Mouse (Mus musculus) Muller cell, postnatal 12 days (primary cell): ENCODE results near the gene Cd99l2.

ENCODE experiments used
- DNase-seq: peaks from one replicate; pipeline ENCODE4 v3.0.0-alpha.2; 2015; ENCODE audit errors: inconsistent ontology term

Gene Cd99l2

DNA sequence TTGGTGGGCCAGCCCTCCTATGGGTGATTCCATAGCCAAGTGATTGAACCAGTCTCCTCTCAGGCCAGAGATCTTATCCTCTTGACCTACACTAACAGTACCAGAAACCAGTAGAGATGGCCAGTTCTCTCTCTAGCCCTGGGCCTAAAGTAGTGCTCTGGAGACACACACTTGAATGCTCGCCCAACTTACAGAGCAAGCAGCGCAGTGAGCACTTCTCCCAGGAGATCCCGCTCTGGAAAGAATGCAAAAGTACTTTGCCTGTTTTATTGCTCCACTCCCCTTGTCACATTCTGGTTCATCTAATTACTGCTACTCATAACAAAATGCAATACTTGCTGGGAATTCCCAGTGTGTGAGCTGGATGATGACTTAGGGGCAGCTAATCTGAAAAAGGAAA is 25.2 kb downstream of the Cd99l2 start:
- DNase-seq: no peak

DNA sequence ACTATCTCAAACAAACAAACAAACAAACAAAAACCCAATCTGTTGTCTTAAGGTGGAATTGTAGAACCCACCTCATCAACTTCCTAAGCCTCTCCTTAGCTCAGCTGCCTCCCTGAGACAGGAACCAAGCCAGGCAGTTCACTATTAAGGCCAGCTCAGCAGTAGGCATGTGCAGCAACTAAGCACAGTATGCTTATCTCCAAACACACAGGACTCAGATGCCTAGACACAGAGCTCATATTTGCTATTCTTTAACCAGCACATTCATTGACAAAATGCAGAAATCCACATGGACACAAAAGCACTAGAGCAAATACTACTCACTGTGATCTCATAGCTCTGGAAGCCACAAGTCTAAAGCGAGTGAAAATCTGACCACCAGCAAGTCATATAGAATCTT is 27.2 kb downstream of the Cd99l2 start:
- peak; percentile 5 for DNase-seq

DNA sequence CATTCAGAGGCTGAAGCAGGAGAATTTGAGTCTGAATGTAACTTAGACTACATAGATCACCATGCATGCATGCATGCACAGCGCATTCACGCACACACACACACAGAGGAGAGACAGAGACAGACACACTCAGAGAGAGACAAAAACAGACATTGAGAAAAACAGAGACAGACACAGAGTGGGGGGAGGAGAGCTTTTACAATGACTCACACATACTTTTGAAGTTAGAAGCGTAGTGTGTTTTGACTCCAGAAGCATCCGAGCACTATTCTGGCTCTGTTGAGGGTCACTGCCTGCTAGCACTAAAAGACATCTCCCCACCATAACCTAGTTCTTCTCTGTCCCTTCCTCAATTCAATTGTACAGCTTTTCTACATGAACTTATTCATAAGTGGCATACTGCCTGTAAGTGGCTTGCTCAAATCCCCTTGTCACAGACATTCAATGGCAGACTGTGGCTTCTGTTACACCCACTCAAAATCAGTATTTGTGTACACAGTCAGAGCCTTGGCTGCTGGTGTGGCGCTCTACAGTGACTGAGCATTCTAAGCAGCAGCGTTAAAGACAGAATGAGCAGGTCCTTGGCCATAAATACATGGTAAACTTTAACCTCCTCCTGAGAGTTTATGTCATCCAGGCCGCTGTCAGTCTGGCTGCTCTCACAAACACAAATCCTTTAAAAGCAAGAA is 28.4 kb downstream of the Cd99l2 start:
- peak; percentile 62 for DNase-seq

DNA sequence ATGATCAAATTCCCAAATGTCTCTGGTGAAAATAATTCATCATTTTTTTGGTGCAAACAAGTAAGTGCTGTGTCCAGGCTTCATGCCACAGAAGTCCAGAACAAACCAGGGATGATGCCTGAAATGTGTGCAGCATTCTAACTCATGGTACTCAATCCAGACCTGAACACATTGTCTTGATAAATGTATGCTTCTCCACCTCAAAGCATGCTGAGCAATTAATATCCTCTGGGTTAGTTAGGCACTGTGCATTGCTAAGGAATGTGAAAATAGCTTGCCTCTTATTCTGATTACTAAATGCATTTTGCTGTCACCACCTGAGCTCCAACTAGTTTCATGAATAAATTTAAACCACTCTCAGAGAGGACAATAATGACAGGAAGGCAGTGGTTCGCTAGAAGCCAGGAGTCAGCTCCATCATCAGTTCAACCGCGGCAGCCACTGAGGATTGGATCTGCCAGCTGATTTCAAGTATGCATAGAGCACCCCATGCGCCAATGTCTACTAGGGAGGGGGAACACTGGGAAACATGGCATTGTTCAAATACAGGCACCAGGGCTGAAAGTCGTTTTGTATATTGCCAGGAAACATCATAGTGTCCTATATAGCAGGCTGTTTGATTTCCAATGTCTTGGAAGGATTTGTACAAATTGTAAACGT is 36.4 kb downstream of the Cd99l2 start:
- DNase-seq: peak; percentile 16

DNA sequence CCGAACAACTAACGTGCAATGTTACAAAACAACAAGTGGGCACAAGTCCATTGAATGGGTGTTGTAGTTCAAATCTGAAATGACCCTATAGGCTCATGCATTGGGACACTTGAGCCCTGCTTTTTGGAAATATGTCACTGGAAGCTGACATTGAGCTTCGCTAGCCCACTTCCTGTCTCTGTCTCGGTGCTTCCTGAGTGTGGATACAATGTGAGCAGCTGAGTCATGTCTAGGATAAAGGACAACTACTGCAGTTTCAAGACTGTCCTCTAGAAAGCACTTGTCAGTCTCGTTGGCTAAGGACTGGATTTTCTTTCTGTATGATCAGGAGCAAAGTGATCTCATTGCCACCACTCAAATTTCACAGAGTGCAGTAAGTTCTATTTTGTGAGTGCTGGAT is 49.7 kb downstream of the Cd99l2 start:
- no peak for DNase-seq

DNA sequence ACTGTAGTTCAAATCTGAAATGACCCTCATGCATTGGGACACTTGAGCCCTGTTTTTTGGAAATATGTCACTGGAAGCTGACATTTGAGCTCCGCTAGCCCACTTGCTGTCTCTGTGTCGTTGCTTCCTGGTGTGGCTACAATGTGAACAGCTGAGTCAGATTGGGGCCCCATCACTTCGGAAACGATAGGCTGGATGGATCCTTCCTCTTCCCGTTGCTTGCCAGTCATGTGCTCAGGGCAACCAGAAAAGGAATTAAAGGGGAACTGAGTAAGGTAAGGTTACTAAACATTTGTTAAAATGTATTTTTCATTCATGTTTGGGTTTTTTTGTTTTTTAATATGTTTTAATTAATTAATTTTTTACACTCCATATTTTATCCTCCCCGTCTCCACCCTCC is 53.2 kb downstream of the Cd99l2 start:
- DNase-seq: no peak

DNA sequence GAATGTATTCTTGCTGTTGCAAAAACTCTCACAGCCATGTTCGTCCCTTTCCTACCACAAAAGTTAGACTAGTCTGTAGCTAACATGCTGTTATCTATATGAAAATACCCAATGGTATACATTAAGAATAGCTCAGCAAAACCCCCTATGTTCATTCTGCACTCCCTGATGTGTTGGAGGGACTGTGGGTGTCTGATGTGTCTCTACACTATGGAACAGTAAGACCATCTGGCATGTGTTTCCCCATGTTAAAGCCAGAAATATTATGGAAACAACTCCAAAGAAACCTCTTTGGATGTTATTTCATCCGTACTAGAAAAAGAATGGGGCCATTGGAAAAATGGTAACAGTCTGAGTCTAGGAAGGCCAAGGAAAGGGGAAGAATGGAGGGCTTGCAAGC is 57.1 kb downstream of the Cd99l2 start:
- DNase-seq: no peak

DNA sequence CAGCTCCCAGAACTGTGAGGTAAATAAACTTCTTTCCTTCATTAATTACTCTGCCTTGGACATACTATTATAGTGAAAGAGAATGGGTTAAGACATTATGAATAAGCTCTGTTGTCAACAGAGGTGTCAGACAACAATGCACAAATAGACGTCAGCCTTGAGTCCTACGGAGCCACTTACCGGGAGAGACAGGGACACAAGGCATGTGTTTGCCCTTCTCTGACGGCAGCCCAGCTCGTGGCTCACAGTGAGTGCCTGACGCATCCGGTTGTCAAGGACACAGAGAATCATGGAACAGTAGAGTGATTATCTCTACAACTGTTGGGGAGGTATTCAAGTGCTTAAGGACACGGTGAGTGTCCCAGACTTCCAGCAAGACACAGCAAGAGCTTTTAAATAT is 57.8 kb downstream of the Cd99l2 start:
- DNase-seq: peak; percentile 44

DNA sequence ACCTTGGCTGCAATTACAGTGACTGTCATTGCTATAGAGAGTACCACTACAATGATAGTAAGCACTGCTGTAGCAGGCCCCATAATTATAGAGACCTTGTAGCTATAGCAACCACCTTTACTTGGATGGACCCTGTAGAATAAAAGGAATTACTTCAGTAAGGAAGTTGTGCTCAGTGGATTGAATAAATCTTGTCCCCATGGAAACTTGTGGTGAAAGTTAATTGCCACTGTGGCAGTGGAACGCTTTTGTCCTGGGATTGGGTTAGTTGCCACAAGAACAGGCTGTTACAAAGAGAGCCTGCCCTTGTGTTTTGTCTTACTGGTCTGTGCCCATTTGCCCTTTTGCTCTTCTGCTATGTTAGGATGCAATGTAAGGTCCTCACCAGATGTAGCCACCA is 58.2 kb downstream of the Cd99l2 start:
- DNase-seq: no peak

DNA sequence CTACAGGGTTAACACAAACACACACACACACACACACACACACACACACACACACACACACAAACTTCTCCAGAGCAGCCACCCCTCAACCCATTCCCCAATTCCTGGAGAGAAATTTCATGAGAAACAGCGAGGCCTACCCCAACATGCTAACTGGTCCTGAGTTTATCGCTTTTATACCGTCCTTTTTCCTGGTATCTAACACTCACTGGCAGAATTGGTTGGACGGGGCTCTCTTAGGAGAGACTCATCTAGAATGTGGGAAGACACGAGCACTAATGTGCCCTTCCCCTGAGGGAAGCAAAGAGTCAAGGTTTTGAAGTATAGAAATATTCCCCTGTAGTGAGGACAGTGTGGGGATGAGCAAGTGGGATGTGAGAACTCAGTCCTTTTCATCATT is 61.7 kb downstream of the Cd99l2 start:
- no peak for DNase-seq

DNA sequence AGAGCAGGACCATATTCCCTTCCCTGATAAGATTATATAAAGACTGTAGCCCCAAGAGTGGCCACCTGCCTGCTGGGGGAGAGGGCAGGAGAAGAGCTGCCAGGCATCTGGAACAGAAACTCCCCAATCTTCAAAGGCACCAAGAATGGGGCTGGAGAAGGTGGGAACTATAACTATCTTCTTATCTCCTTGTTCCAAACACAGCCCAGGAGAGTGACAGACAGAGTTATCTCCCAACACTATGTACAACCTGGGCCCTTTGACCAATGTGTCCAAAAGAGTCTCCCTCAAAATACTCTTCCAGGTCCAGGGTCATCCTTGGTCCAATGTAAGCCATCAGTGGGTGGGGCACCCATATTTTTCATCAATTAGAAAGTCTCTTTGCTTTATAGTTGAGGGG is 65.2 kb downstream of the Cd99l2 start:
- no peak for DNase-seq

DNA sequence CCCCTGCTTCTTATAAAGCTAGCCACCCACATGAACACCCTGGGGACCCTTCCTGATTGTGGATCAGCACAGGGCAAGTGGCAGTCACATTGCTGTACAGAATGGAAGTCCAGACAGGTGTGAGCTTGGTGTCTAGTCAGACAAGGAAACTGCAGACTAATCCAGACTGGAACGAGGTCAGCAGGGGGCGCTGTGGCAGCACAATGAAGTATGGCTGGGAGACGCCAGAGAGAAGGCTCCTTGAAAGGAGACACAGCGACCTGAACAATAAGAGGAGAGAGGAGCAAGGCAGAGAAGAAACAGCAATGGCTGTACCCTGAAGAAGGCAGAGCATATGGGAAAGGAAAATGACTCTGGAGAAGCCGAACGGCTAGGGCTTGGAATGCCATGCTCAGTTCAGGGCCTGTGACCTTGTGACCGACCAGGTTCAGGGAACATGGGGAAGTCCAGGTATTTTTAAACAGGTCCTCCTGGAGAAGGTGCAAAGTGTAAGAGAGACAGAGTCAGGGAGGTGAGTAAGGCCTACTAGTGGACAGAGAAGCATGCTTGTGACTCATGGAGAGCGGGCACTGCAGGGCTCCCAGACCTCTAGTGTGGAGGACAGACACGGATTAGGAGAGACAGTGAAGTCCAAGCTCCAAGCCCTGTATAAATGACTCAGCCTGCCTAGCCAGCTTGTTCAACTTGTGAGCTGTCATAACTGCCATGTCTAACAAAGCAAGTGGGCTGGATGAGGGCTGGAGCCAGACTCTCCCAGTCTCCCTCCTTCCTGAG is 66.7 kb downstream of the Cd99l2 start:
- DNase-seq: peak; percentile 63

DNA sequence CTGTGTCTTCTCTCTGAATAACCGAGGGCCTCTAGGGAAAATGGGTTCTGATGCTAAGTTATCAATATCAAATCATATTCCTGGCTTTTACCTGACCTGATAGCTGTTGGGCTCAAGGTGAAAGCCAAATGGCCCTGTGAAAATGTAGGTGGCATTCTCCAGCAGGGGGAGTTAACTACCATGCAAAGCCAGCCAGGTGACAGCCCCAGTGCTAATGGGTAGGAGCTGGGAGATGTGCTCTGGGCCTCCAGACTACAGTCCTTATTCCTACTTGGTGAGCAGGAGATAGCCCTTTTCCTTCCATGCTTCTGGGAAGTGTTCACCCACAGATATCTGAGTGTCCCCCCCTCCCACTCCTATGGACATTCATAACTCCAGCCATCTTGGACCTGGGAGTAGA is 67.8 kb downstream of the Cd99l2 start:
- DNase-seq: no peak

DNA sequence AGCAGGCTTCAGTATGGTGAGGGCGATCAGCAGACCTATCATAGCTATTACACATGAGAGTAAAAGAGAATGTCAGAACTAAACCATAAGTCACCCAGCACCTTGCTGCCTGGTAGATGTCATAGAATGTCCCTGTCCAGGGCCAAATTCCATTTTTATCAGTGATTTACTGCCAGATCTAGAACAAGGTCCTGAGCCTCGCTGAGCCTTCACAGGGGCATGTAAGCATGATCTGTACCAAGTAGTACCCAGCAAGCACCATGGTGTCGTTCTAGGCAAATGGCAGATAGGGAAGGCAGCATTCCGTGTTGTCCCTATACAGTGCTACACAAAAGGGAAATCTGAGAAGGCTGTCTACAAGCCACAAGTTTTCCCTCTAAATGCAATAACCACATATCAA is 79.0 kb downstream of the Cd99l2 start:
- DNase-seq: no peak

DNA sequence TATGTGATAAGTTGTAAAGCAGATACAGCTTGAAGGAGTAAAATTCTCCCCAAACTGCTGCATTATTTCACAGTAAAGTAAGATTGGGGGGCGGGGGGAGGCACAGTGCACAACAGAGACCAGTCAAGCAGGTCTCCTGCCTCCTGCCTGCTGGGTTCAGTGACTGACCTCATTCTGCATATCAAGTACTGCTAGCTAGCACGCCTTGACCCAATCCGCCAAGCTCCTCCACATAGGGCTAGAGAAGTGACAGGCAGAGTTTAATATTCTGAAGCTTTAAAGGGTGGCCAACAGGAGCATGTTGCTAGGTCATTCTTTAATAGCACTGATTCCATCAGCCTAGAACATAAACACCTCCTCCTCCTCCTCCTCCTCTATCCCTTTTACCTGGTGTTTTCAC is 79.9 kb downstream of the Cd99l2 start:
- no peak for DNase-seq

DNA sequence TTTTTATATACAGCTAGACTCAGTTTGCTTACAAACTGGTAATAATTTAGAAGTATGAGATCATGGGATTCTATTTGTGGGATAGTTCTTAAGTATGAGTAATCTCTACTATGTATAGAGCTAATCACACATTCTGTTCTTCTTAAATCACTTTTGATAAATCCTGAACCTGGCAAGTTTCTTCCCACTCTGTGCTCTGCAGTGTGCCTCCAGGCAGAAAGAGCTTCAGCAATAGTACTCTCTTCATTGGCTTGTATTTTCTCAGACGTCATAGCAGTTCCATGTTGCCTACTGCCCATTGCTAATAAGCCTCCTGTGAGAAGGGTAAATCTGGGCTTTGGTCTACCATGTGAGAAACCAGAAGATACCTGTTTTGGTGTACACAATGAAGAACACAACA is 84.3 kb downstream of the Cd99l2 start:
- no peak for DNase-seq

DNA sequence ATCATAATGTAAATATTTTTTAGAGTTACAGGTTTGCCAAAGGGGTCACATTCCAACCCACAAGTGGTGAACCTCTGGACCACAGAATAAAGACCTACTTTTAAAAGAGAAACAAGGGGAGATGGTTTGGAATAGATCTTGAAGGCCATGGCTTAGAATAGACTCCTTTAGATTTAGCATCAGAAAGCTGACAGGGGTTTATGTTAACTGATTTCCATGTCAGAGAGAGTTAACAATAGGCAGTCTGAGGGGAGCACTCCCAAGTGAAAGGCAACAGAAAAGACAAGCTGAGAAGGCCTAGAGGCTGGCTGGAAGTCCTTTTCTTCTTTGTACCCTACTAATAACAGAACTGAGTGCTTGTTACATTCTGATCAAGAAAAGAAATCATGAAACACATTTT is 86.4 kb downstream of the Cd99l2 start:
- DNase-seq: no peak

DNA sequence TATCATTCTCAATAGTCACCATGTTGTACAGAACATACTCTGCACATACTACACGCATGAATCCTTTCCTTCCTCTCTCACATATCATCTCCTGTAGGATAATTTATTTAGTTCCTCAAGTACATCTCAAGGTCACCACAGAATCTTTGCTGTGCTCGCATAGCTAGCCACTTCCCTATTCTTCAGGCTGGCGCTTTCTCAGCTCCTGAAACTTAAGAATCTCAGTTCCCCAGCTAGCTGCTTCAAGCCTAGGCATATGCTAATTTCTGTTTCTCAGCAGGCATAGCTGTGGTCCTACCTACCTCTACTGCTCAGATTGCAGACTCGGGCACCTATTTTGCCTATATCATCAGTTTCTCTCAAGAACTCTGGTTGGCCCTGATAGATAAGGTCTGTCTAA is 96.3 kb downstream of the Cd99l2 start:
- DNase-seq: no peak

DNA sequence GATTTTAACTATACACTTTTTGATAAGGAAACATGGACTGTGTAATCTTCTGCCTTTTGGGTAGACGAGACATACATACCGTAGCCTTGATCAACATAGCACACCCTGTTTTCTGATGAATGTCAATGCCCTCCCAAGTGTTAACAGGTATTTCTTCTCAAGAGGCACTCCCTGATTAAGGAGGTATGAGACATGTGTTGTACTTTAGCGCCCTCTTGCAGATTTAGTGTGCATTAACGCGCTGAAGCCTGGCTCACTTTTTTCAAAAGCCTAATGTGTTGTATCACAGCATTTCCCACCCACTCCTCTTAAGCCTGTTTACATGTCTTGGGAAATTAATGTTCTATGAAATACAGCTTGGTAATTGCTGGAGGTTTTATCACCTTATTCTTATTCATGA is 111.1 kb downstream of the Cd99l2 start:
- peak; percentile 9 for DNase-seq

DNA sequence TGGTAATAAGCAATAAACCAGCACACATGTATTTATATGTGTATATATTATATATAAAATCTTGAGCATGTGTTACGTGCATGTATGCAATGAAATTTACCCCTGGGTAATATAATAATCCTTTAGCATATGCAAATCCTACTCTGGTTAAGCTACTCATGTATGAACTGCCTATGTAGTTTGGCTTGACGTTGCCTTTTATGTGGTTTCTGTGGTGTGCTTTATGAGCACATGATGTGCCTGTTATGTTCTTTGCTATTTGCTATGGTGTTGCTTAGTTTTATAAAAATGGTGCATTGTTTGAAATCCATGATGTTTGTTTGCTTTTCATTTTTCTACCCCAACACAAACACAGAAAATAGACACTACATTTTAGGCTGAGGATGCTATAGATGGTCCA is 114.2 kb downstream of the Cd99l2 start:
- DNase-seq: no peak

DNA sequence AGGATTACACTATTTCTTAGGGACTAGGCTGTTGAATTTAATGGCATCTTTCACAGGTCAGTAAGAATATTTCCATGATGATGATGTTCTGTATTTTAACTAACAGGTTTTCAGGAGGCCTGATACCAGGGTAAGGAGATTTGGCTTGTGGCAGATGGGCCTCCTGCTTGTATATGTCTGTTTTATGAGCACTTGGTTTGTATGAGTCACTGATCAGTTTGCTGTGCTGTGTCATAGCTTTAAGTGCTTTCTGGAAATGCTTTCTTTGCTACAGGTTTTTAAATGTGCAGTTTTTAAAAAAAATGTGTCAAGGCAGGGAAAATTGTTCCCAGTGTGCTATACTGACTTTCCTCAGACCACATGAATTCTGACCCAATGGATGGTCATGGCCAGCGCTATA is 115.9 kb downstream of the Cd99l2 start:
- no peak for DNase-seq
